Mouse (Mus musculus): ENCODE results near the gene St8sia1. TPM values are rescaled to one million over a fixed set of nuclear protein-coding genes. Genes with fewer than 3 reads are reported as not detected.
A peak's percentile ranks its signal among the peaks of the same experiment; 100 is the strongest.

The St8sia1 gene
- polyA plus RNA-seq, 1 experiment from 2014 or later = 8.6 TPM

DNA sequence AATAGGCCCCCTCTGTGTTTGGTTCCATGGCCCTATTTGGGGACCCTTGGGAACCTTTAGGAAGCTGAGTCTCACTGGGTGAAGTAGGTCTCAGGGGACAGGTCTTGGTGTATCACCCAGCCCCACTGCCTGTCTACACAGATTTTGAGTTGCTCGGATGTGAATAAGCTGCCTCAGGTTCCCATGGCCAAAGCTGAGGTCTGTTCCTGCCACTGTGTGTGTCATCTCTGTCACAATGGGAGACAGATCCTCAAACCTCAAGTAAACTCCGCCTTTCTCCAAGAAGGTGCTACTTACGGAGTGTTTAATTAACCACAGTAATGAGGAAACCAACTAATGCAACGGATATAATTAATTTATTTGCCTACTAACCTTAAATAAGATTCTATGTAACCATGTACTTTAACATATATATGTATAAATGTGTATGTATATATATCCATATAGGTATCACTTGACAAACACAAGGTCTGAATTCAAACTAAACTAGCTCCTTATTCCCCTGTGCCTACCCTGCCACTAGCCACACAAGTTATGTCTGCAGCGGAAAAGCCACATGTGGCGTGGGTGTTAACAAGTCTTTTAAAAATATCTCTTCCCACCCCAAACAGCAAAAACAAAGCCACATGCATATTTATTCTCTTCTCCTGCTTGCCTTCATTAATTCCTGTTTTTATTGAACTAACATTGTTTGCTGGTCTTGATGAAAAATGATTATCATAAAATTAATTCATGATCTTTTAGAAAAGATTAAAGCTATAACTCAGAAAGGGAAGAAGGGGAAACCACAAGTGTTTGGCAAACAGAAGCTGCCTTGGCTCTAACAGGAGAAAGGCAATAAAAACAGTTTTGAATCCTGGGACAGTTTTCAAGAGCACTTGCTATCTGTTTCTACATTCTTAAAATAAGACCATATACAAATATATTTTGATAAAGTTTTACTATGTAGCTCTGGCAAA, 111.6 kb downstream of the St8sia1 start:
- no peak overlapping the region for H3K27ac ChIP-seq (replicated peaks)
- peaks cover 1% of the 10 kb centered on the region; the same call in 1 of the 2 replicates for H3K4me1 ChIP-seq
- H3K36me3 ChIP-seq = no peaks in the 10 kb centered on the region
- ATAC-seq (ENCODE audit: low FRiP score) = no peak
- H3K9ac ChIP-seq (replicated peaks) = no peak overlapping the region
- no peaks in the 10 kb centered on the region for H3K9me3 ChIP-seq (replicated peaks)
- no peak overlapping the region for H3K4me2 ChIP-seq
- 67% methylated on average over 6 of the region's 6 CpGs for WGBS
- no peak overlapping the region for H3K4me3 ChIP-seq (replicated peaks)
- no peaks in the 10 kb centered on the region for H3K27me3 ChIP-seq (replicated peaks)

DNA sequence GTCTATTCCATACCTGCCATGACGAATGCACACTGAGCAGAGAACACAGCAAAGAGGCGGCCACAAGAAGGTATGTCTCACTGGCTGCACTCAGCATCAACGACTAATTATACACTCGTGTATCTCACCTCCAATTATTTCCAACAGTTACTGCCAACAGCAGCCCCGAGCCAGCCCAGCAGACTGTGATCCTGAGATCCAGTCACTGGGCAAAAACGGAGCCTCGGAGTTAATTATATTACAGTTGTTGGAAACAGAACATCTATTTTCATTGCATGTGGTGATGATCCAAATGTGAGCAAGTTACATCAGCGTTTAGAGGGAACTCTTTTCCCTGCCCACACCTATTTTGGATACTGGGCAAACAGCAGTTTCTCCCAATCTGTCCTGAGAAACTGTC, 113.8 kb downstream of the St8sia1 start:
- Histone ChIP-seq H3K27me3 (replicated peaks) (no peaks in the 10 kb centered on the region), H3K4me1 (no peaks in the 10 kb centered on the region), H3K9ac (replicated peaks) (no peak overlapping the region), H3K4me3 (replicated peaks) (no peak overlapping the region), H3K4me2 (no peak overlapping the region), H3K9me3 (replicated peaks) (no peaks in the 10 kb centered on the region), H3K27ac (replicated peaks) (no peak overlapping the region), H3K36me3 (no peaks in the 10 kb centered on the region)
- WGBS = 56% methylated on average over 8 of the region's 8 CpGs
- no peak for ATAC-seq (ENCODE audit: low FRiP score)

DNA sequence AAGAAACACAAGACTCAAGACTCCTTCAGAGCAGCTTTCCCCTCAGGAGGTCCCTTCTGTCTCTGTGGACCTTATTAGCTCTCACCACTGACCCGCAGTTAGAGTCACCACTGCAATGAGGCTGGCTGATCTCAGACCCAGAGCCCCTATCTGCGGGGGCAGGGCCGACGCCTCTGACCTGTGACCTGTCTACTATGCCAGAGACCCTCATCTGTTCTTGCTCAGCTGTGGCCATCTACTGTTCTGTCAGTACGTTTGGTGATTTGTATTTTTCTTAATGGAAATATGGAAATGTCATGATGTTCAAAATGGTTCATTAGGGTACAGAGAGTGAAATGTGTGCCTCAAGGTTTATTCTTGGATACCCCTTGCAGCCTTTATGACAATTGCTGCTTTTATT, 114.9 kb downstream of the St8sia1 start:
- H3K27ac ChIP-seq (replicated peaks) = no peak overlapping the region
- no peaks in the 10 kb centered on the region for H3K4me1 ChIP-seq
- no peaks in the 10 kb centered on the region for H3K27me3 ChIP-seq (replicated peaks)
- ATAC-seq (ENCODE audit: low FRiP score) = no peak
- H3K4me3 ChIP-seq (replicated peaks) = no peak overlapping the region
- no peaks in the 10 kb centered on the region for H3K36me3 ChIP-seq
- H3K9ac ChIP-seq (replicated peaks) = no peak overlapping the region
- no peaks in the 10 kb centered on the region for H3K9me3 ChIP-seq (replicated peaks)
- no peak overlapping the region for H3K4me2 ChIP-seq
- 77% methylated on average over 5 of the region's 5 CpGs for WGBS

DNA sequence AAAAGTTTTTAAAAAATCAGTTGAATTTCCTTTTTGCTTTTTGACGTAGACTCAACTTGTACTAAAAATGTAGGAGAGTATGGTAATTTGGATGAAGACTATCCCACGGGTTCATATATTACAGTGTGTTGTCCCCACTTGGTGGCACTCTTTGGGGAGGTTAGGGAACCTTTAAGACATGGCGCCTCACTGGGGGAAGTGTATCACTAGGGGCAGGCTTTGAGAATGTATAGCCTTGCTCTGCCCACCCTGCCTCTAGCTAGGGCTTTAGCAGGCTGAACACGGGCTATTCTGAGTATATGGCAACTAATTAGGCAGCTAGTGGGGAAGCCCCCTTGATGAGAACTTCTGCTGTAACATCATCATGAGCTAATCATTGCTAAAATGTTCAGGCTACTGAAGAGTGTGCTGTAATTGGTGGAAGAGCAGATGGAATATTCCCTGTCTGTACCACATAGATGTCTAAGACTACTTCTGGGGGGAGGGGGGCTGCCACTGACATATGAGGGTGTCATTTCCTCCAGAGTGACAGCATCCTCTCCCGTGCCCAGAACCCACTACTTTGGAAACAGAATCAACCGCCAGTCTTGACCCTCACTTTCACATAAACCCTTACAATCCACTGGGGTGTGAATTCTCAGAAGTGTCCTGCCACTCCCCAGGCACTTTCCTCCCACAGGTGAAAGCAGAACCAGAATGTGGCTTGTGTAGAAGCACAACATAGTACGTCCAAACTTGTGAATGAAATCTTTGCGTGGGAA, 116.2 kb downstream of the St8sia1 start:
- no peaks in the 10 kb centered on the region for H3K36me3 ChIP-seq
- no peak overlapping the region for H3K27ac ChIP-seq (replicated peaks)
- H3K4me3 ChIP-seq (replicated peaks) = no peak overlapping the region
- no peaks in the 10 kb centered on the region for H3K9me3 ChIP-seq (replicated peaks)
- no peaks in the 10 kb centered on the region for H3K4me1 ChIP-seq
- 85% methylated on average over 8 of the region's 8 CpGs for WGBS
- no peaks in the 10 kb centered on the region for H3K27me3 ChIP-seq (replicated peaks)
- no peak overlapping the region for H3K9ac ChIP-seq (replicated peaks)
- H3K4me2 ChIP-seq = no peak overlapping the region
- no peak; the same call in 1 of the 2 replicates for ATAC-seq (ENCODE audit: low FRiP score)

DNA sequence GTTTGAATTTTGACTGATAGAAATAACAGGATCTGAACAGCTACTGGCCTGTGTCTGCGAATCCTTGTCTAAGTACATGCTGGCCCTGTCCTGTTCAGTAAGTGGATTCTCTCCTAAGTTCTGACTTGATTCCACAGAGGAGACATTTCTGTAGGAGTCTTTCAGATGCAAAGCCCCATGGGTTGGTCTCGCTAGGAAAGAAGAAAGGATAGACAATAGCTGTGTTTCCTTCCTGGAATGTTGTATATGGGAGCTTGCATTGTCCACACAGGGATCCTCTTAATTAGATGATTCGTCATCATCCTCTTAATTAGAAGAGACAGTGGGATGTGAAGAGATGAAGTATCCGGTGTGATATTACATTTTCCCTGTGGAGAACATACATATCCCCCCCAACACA, 117.4 kb downstream of the St8sia1 start:
- no peaks in the 10 kb centered on the region for H3K9me3 ChIP-seq (replicated peaks)
- H3K36me3 ChIP-seq = no peaks in the 10 kb centered on the region
- no peak overlapping the region for H3K9ac ChIP-seq (replicated peaks)
- H3K4me1 ChIP-seq = no peaks in the 10 kb centered on the region
- no peak overlapping the region for H3K27ac ChIP-seq (replicated peaks)
- no peak for ATAC-seq (ENCODE audit: low FRiP score)
- 78% methylated on average over 4 of the region's 4 CpGs for WGBS
- H3K27me3 ChIP-seq (replicated peaks) = no peaks in the 10 kb centered on the region
- no peak overlapping the region for H3K4me3 ChIP-seq (replicated peaks)
- no peak overlapping the region for H3K4me2 ChIP-seq

DNA sequence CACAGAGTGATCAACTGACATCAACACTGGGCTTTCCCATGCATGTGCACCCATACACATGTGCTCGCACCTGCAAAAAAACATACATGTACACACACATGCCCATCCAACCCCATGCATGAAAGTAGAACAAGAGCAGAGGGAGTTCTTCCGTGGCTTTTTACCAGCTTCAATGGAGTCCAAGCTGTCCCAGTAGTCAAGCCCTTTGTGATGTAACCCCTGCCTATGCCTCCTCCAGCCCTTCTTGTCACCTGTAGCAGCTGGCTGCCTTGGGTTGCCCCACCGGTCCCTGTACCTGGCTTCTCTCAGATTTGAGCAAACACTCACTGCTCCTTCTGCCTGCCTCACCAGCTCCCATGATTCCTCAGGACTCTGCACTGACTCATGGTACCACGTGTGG, 119.2 kb downstream of the St8sia1 start:
- Histone ChIP-seq H3K36me3 (no peaks in the 10 kb centered on the region), H3K9me3 (replicated peaks) (no peaks in the 10 kb centered on the region), H3K4me1 (no peaks in the 10 kb centered on the region), H3K9ac (replicated peaks) (no peak overlapping the region), H3K4me2 (no peak overlapping the region), H3K27ac (replicated peaks) (no peak overlapping the region), H3K27me3 (replicated peaks) (no peaks in the 10 kb centered on the region), H3K4me3 (replicated peaks) (no peak overlapping the region)
- WGBS = 91% methylated on average over 4 of the region's 4 CpGs
- ATAC-seq (ENCODE audit: low FRiP score) = no peak

DNA sequence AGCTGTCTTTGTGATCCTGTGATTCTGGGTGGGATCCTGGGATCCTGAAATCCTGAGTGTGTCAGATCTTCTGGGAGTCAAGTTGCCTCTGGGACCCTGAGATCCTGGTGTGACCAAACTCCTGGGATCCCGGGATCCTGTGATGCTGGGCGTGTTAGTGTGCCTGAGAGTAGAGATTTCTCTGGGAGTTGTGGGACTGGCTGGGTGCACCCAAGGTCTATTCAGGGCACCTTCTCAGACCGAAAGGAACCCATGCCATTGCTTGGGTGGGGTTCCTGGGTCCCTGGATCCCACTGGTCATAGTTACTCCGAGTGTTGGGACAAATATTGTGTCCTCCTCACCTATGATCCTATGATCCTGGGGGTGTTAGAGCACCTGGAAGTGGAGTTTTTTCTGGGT, 120.2 kb downstream of the St8sia1 start:
- Histone ChIP-seq H3K9me3 (replicated peaks) (no peaks in the 10 kb centered on the region), H3K4me1 (no peaks in the 10 kb centered on the region), H3K27ac (replicated peaks) (no peak overlapping the region), H3K9ac (replicated peaks) (no peak overlapping the region), H3K4me3 (replicated peaks) (no peak overlapping the region), H3K36me3 (no peaks in the 10 kb centered on the region), H3K27me3 (replicated peaks) (no peaks in the 10 kb centered on the region), H3K4me2 (no peak overlapping the region)
- ATAC-seq (ENCODE audit: low FRiP score) = no peak
- WGBS = 96% methylated on average over 4 of the region's 4 CpGs

DNA sequence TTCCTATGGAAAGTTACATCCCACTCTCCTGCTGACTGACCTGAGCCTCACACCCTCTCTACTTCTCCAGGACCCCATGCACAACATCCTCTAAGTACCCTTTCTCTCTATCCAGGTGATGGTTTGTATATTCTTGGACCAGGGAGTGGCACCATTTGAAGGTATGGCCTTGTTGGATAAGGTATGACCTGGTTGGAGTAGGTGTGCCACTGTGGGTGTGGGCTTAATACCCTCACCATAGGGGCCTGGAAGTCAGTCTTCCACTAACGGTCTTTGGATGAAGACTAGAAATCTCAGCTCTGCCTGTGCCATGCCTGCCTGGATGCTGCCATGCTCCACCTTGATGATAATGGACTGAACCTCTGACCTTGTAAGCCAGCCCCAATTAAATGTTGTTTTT, 125.8 kb downstream of the St8sia1 start:
- ATAC-seq (ENCODE audit: low FRiP score) = no peak
- H3K9me3 ChIP-seq (replicated peaks) = no peaks in the 10 kb centered on the region
- H3K4me3 ChIP-seq (replicated peaks) = no peak overlapping the region
- H3K4me2 ChIP-seq = no peak overlapping the region
- whole genome bisulfite sequencing = 92% methylated on average over 1 of the region's 1 CpGs
- peaks cover 5% of the 10 kb centered on the region; the same call in 1 of the 2 replicates for H3K4me1 ChIP-seq
- no peaks in the 10 kb centered on the region for H3K27me3 ChIP-seq (replicated peaks)
- H3K9ac ChIP-seq (replicated peaks) = no peak overlapping the region
- no peak overlapping the region for H3K27ac ChIP-seq (replicated peaks)
- H3K36me3 ChIP-seq = no peaks in the 10 kb centered on the region

DNA sequence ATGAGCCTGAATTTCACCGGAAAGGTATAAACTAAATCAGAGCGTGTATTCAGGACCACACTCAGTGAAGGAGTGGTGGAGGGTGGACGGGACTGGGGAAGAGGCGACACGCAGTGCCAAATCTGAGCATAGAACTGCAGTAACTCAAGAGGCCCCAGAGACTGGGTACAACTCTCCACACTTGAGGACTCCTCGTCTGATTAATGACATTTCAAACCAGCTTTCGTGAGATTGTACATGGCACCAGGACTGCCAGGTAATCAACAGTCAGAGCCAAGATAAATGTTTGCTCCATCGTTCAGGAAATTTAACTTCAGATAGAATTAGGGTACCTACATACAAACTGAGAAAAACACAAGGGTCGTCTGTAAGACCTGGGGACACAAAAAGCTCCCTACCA, 126.9 kb downstream of the St8sia1 start:
- 68% methylated on average over 9 of the region's 9 CpGs for whole genome bisulfite sequencing
- Histone ChIP-seq H3K4me2 (no peak overlapping the region), H3K27ac (replicated peaks) (no peak overlapping the region), H3K9ac (replicated peaks) (no peak overlapping the region), H3K4me3 (replicated peaks) (no peak overlapping the region), H3K27me3 (replicated peaks) (no peaks in the 10 kb centered on the region), H3K36me3 (no peaks in the 10 kb centered on the region), H3K4me1 (peaks cover 5% of the 10 kb centered on the region; the same call in 1 of the 2 replicates), H3K9me3 (replicated peaks) (no peaks in the 10 kb centered on the region)
- no peak for ATAC-seq (ENCODE audit: low FRiP score)

DNA sequence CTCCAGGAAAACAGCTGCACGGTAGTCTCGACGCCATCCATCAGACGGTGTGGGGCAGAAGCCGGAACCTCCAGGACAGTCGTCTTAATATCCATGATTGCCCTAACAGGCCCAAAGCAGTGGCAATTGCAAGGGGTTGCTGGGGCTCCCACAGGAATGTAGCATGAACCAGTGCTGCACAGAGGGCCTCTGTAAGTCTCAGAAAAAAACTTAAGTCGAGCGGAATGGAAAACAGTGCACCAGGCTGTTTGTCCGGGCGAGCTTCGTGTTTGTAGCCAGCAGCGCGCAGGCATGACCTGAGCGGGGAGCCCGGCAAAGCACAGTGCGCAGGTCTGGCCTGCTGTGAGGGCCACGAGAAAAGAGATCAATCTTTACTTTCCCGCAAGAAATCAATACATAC, 128.5 kb downstream of the St8sia1 start:
- Histone ChIP-seq H3K4me3 (replicated peaks) (no peak overlapping the region), H3K9me3 (replicated peaks) (no peaks in the 10 kb centered on the region), H3K27me3 (replicated peaks) (no peaks in the 10 kb centered on the region), H3K4me2 (no peak overlapping the region; the same call in 1 of the 2 replicates), H3K36me3 (no peaks in the 10 kb centered on the region), H3K9ac (replicated peaks) (no peak overlapping the region), H3K4me1 (peaks cover 5% of the 10 kb centered on the region; the same call in 1 of the 2 replicates), H3K27ac (replicated peaks) (peak overlapping the region; percentile 48)
- peak; percentile 80 for ATAC-seq (ENCODE audit: low FRiP score)
- 14% methylated on average over 18 of the region's 18 CpGs for WGBS

DNA sequence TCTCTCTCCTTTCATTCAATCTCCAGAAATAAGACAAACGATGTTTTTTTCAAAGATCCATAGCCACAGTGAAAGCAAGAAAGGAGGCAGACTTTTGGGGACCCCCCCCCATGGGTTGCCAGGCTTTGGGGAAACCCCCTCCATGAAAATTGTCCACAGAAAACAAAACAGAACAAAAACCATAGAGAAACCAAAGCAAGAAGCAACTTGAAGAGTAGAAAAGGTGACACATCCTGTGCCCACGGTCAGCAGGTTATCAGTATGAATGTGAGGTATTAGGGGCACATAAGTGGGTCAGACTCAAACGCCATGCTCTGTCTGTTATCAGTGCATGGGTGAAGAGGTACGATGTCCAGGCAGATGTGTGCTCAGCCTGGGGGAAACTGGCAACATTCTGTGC, 129.3 kb downstream of the St8sia1 start:
- Histone ChIP-seq H3K4me3 (replicated peaks) (no peak overlapping the region), H3K27ac (replicated peaks) (no peak overlapping the region; the same call in 1 of the 2 replicates), H3K36me3 (no peaks in the 10 kb centered on the region), H3K4me1 (peaks cover 5% of the 10 kb centered on the region; the same call in 1 of the 2 replicates), H3K4me2 (no peak overlapping the region), H3K9me3 (replicated peaks) (no peaks in the 10 kb centered on the region), H3K27me3 (replicated peaks) (no peaks in the 10 kb centered on the region), H3K9ac (replicated peaks) (no peak overlapping the region)
- ATAC-seq (ENCODE audit: low FRiP score) = no peak
- 81% methylated on average over 4 of the region's 4 CpGs for WGBS

DNA sequence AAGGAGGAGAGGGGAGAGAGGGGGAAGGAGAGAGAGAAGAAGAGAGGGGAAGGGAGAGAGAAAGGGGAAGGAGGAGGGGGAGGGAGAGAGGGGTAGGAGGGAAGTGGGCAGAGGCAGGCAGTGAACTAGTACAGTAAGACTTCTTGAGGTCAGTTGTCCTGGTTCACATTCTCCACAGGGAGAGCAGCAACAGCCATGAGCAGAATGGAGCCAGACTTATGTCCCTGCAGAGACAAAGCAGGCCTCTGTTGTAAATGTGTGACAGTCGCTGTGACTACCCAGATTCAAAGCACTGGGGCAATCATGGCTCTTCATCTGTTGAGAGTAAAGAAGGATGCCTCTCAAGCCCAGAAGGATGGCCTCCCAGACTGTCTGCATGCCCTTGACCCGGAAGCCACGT, 132.5 kb downstream of the St8sia1 start:
- no peaks in the 10 kb centered on the region for H3K9me3 ChIP-seq (replicated peaks)
- peaks cover 5% of the 10 kb centered on the region; the same call in 1 of the 2 replicates for H3K4me1 ChIP-seq
- no peak overlapping the region for H3K27ac ChIP-seq (replicated peaks)
- 77% methylated on average over 3 of the region's 3 CpGs for WGBS
- H3K4me2 ChIP-seq = no peak overlapping the region
- H3K9ac ChIP-seq (replicated peaks) = no peak overlapping the region
- H3K36me3 ChIP-seq = peaks cover 21% of the 10 kb centered on the region; the same call in 1 of the 2 replicates
- no peaks in the 10 kb centered on the region for H3K27me3 ChIP-seq (replicated peaks)
- no peak overlapping the region for H3K4me3 ChIP-seq (replicated peaks)
- ATAC-seq (ENCODE audit: low FRiP score) = no peak

All from neural tube, embryonic 15.5 days (tissue).